Mouse (Mus musculus) ZHBTc4 (cell line): ENCODE measurements around the gene Nfasc.

Source experiments
- DNase-seq: peaks from one replicate; pipeline ENCODE4 v3.0.0-alpha.2; 2011; ENCODE audit warnings: low read depth, low spot score

Gene Nfasc

GRCm38 (mm10) chr1:132541824-132542599, 199.6 kb downstream of the Nfasc start:
- DNase-seq: no peak

- DNase-seq: peak; percentile 95
These were observed 200.3 kb downstream of the Nfasc start for GRCm38 (mm10) chr1:132541171-132541823.

- DNase-seq: no peak
These were observed 200.9 kb downstream of the Nfasc start for GRCm38 (mm10) chr1:132540701-132541100.

- DNase-seq: no peak
These were observed 203.9 kb downstream of the Nfasc start for GRCm38 (mm10) chr1:132537736-132538135.

- no peak for DNase-seq
These were observed 205.2 kb downstream of the Nfasc start for GRCm38 (mm10) chr1:132536416-132536815.

- DNase-seq: no peak
These were observed 206.1 kb downstream of the Nfasc start for GRCm38 (mm10) chr1:132535541-132535940.

- DNase-seq: no peak
These were observed 207.8 kb downstream of the Nfasc start for GRCm38 (mm10) chr1:132533840-132534239.

GRCm38 (mm10) chr1:132532521-132532920, 209.1 kb downstream of the Nfasc start:
- no peak for DNase-seq

GRCm38 (mm10) chr1:132530631-132531191, 210.9 kb downstream of the Nfasc start:
- no peak for DNase-seq

- no peak for DNase-seq
These were observed 212.8 kb downstream of the Nfasc start for GRCm38 (mm10) chr1:132528647-132529334.

GRCm38 (mm10) chr1:132528071-132528470, 213.5 kb downstream of the Nfasc start:
- no peak for DNase-seq

GRCm38 (mm10) chr1:132525832-132526231, 215.8 kb downstream of the Nfasc start:
- DNase-seq: peak; percentile 68

- DNase-seq: peak; percentile 83
These were observed 217.7 kb downstream of the Nfasc start for GRCm38 (mm10) chr1:132523920-132524319.

GRCm38 (mm10) chr1:132523048-132523447, 218.5 kb downstream of the Nfasc start:
- DNase-seq: no peak

GRCm38 (mm10) chr1:132520764-132521163, 220.8 kb downstream of the Nfasc start:
- peak; percentile 87 for DNase-seq

GRCm38 (mm10) chr1:132519734-132520133, 221.9 kb downstream of the Nfasc start:
- no peak for DNase-seq

- DNase-seq: no peak
These were observed 223.0 kb downstream of the Nfasc start for GRCm38 (mm10) chr1:132518621-132519020.

GRCm38 (mm10) chr1:132516776-132517175, 224.8 kb downstream of the Nfasc start:
- DNase-seq: no peak

GRCm38 (mm10) chr1:132515339-132515738, 226.3 kb downstream of the Nfasc start:
- DNase-seq: no peak
